Mouse (Mus musculus) midbrain, postnatal 0 days (tissue): ENCODE results near the gene Ehmt2. TPM values are rescaled to one million over a fixed set of nuclear protein-coding genes. Genes with fewer than 3 reads are reported as not detected.

Source experiments
- ATAC-seq: fragments of 200-750 bp; cut with Nextera tagmentation; 2 replicates; pipeline ENCODE4 v1.8.0; 2017; ENCODE audit warnings: moderate number of reproducible peaks, mild to moderate bottlenecking, moderate TSS enrichment, moderate library complexity; ENCODE audit not compliant: low FRiP score
- DNase-seq: peaks from one replicate; pipeline ENCODE4 v3.0.0-alpha.2; 2015; ENCODE audit warnings: low spot score
- H3K27ac ChIP-seq: fragments of 300-500 bp; sonication (generic); 2 replicates; pipeline ENCODE4 v1.5.1; 2014; ENCODE audit warnings: low read depth, mild to moderate bottlenecking, low read length, mixed read lengths
- H3K27me3 ChIP-seq: fragments of 300-500 bp; sonication (generic); 2 replicates; pipeline ENCODE4 v1.6.1; 2014; ENCODE audit warnings: low read length, control low read depth, mixed read lengths; ENCODE audit not compliant: insufficient read depth
- H3K36me3 ChIP-seq: fragments of 300-500 bp; sonication (generic); 2 replicates; pipeline ENCODE4 v1.6.1; 2014; ENCODE audit warnings: low read length, control low read depth, mixed read lengths; ENCODE audit not compliant: insufficient read depth
- H3K4me1 ChIP-seq: fragments of 300-500 bp; sonication (generic); 2 replicates; pipeline ENCODE4 v1.6.1; 2014; ENCODE audit warnings: mild to moderate bottlenecking, control low read depth, antibody characterized with exemption, low read length, mixed read lengths; ENCODE audit not compliant: insufficient read depth
- H3K4me2 ChIP-seq: fragments of 300-500 bp; sonication (generic); 2 replicates; pipeline ENCODE4 v1.6.1; 2014; ENCODE audit warnings: low read depth, mild to moderate bottlenecking, low read length, mixed read lengths; ENCODE audit not compliant: poor library complexity, severe bottlenecking
- H3K4me3 ChIP-seq: fragments of 300-500 bp; sonication (generic); 2 replicates; pipeline ENCODE4 v1.5.1; 2014; ENCODE audit warnings: low read depth, mild to moderate bottlenecking, low read length, moderate library complexity
- H3K9ac ChIP-seq: fragments of 300-500 bp; sonication (generic); replicated peaks from 2 replicates; pipeline ENCODE4 v1.6.1; 2014; ENCODE audit warnings: mild to moderate bottlenecking, low read length, moderate library complexity, mixed read lengths; ENCODE audit not compliant: poor library complexity, severe bottlenecking
- H3K9me3 ChIP-seq: fragments of 300-500 bp; sonication (generic); 2 replicates; pipeline ENCODE4 v1.6.1; 2016; ENCODE audit warnings: low read length, control low read depth
- CTCF ChIP-seq: IDR thresholded peaks from 2 replicates; pipeline ENCODE4 v1.5.1; 2016; ENCODE audit warnings: antibody characterized with exemption, mild to moderate bottlenecking
- WGBS: fragments of 180-500 bp; shearing (Covaris S2); extraction: QIAGEN DNeasy Blood & Tissue Kit; methylation state at CpG from one replicate; pipeline ENCODE4 v1.1.7; 2014; 5-methylcytosine and 5-hydroxymethylcytosine counted together
- polyA plus RNA-seq: library from polyadenylated mRNA; unstranded; fragments of >200 nt; fragmentation: Nextera tagmentation; extraction: Ambion mirVana; gene quantifications from 2 replicates; pipeline ENCODE4 v1.2.1, GENCODE M21; 2015
- total RNA-seq: library from RNA; depleted of rRNA; stranded (reverse); fragments of >200 nt; gene quantifications from 2 replicates; pipeline ENCODE4 v1.2.3, GENCODE M21; 2014

Gene Ehmt2
- total and polyA plus RNA-seq, 2 experiments from 2014 or later, result 69.0 to 375 TPM

DNA sequence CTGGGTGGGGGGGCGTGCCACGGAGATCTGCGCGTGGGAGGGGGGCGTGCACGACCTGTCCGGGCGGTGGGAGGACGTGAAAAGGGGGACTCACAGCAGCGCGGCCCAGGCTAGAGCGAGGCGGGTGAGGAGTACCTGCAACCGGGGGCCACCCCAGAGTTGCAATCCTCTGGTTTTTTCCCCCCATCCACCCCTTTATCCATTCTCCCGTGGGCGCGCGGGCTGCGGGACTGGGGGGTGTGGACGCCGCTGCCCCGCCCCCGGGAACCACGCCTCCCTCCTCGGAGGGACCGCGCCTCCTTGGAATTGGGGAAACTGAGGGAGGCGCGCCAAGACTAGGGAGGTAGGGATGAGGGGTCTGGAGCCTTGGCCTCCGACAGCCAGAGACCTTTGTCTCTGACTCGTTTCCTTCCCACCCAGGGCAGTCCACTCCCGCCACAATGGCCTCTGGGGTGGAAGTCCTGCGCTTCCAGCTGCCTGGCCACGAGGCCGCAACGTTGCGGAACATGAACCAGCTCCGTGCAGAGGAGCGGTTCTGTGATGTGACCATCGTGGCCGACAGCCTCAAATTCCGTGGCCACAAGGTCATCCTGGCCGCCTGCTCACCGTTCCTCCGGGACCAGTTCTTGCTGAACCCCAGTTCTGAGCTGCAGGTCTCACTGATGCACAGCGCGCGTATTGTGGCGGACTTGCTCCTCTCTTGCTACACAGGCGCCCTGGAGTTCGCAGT is 3.3 kb upstream of the Ehmt2 start:
- peak overlapping the region; percentile 65 for H3K4me2 ChIP-seq
- DNase-seq (peak; percentile 31), ATAC-seq (peak; percentile 55)
- WGBS, result 3% methylated on average over 44 of the region's 51 CpGs
- peaks cover 18% of the 10 kb centered on the region for H3K4me1 ChIP-seq
- H3K9me3 ChIP-seq, result no peaks in the 10 kb centered on the region
- TF ChIP-seq CTCF, result no peak
- peak overlapping the region; percentile 88 for H3K9ac ChIP-seq
- H3K36me3 ChIP-seq, result no peaks in the 10 kb centered on the region
- no peaks in the 10 kb centered on the region for H3K27me3 ChIP-seq
- H3K27ac ChIP-seq, result peak overlapping the region; percentile 92
- H3K4me3 ChIP-seq, result peak overlapping the region; percentile 71

DNA sequence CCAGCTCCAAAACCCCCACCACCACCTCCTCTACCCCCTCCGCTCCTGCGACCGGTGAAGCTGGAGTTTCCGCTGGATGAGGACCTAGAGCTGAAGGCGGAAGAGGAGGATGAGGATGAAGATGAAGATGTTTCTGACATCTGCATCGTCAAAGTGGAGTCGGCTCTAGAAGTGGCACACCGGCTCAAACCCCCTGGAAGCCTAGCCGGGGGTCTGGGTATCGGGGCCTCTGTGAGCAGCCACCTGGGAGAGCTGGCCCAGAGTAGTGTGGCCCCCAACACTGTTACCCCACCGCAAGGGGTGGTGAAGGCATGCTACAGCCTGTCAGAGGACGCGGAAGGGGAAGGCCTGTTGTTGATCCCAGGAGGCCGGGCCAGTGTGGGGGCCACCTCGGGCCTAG is 2.5 kb upstream of the Ehmt2 start:
- ATAC-seq, result no peak
- Histone ChIP-seq H3K9me3 (no peaks in the 10 kb centered on the region), H3K27ac (peak overlapping the region; percentile 51; the same call in 1 of the 2 replicates), H3K9ac (peak overlapping the region; percentile 88; the same call in 1 of the 2 replicates), H3K36me3 (no peaks in the 10 kb centered on the region), H3K4me3 (peak overlapping the region; percentile 71), H3K27me3 (no peaks in the 10 kb centered on the region), H3K4me1 (peaks cover 18% of the 10 kb centered on the region), H3K4me2 (peak overlapping the region; percentile 65)
- WGBS, result 84% methylated on average over 15 of the region's 15 CpGs
- no peak for DNase-seq
- TF ChIP-seq CTCF, result no peak

GRCm38 (mm10) chr17:34896366-34896765 is 1.9 kb upstream of the Ehmt2 start:
- 85% methylated on average over 17 of the region's 17 CpGs for WGBS
- Histone ChIP-seq H3K36me3 (no peaks in the 10 kb centered on the region), H3K27ac (no peak overlapping the region; the same call in 1 of the 2 replicates), H3K4me3 (no peak overlapping the region), H3K9ac (no peak overlapping the region), H3K27me3 (no peaks in the 10 kb centered on the region), H3K9me3 (no peaks in the 10 kb centered on the region), H3K4me1 (peaks cover 18% of the 10 kb centered on the region), H3K4me2 (peak overlapping the region; percentile 65; the same call in 1 of the 2 replicates)
- DNase-seq, result no peak
- no peak for ATAC-seq
- no peak for TF ChIP-seq CTCF

DNA sequence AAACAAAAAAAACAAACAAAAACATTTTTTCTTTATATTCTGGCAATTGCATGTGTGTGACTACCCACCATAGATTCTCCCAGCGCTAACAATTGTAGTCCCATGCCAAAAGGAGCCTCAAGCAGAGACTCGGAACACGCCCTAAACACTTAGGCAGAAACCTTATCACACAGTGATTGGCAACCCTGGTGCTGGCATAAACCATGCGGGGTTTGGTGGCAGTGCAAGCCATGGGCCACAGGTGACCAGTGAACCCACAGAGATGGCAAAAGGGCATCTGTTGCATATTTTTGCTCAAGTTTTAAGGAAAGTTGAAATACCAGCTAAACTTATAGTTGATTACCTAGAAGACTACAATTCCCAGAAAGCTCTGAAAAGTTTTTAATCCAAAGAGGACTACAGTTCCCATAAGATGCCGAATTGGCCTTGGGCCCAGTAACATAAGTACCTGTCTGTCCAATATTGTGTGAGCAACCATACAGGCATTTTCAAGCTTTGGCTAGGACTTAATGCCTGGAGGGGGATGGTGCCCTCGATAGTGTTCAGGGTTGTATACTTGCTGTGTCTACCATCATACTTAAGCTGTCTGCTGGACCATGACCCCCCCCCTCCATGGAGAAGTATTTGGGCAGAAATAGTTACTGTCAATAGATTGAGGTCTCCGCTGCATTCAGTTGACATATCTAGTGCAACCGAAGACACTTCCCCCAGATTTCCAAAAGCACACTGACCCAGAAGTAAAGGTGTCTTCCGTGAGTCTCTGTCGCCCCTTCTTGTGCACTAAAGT is 703 bp upstream of the Ehmt2 start:
- 16% methylated on average over 10 of the region's 10 CpGs for WGBS
- ATAC-seq, result no peak

DNA sequence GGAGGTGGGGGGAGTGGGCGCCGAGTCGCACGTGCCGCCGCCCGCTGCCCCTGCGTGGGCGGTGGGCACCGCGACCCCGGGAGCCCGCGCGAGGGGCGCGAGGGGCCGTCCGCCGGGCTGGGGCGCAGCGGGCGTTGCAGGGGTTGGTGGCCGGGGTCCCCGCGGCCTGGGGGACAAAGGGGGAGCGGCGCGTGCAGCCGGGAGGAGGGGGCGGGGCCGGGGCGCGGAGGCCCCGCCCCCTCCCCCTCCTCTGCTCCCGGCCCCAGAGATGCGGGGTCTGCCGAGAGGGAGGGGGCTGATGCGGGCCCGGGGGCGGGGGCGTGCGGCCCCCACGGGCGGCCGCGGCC is 410 bp downstream of the Ehmt2 start:
- ATAC-seq, result no peak
- no peak for TF ChIP-seq CTCF
- Histone ChIP-seq H3K9me3 (no peaks in the 10 kb centered on the region), H3K36me3 (peaks cover 3% of the 10 kb centered on the region; the same call in 1 of the 2 replicates), H3K4me2 (peak overlapping the region; percentile 81), H3K9ac (peak overlapping the region; percentile 87), H3K27ac (peak overlapping the region; percentile 91), H3K4me1 (peaks cover 15% of the 10 kb centered on the region), H3K4me3 (peak overlapping the region; percentile 83), H3K27me3 (no peaks in the 10 kb centered on the region)
- peak; percentile 54 for DNase-seq
- 0% methylated on average over 3 of the region's 47 CpGs for WGBS

More for the DNA sequence above, 703 bp upstream of the Ehmt2 start:
- H3K9ac ChIP-seq, result peak overlapping the region; percentile 87
- no peaks in the 10 kb centered on the region for H3K36me3 ChIP-seq
- H3K4me3 ChIP-seq, result peak overlapping the region; percentile 83
- no peaks in the 10 kb centered on the region for H3K9me3 ChIP-seq
- H3K27ac ChIP-seq, result peak overlapping the region; percentile 91
- H3K4me1 ChIP-seq, result peaks cover 18% of the 10 kb centered on the region
- no peak for TF ChIP-seq CTCF
- DNase-seq, result peak; percentile 70
- H3K27me3 ChIP-seq, result no peaks in the 10 kb centered on the region
- peak overlapping the region; percentile 81 for H3K4me2 ChIP-seq
